Mouse (Mus musculus): Measurements from ENCODE around the gene Vtn.

DNA sequence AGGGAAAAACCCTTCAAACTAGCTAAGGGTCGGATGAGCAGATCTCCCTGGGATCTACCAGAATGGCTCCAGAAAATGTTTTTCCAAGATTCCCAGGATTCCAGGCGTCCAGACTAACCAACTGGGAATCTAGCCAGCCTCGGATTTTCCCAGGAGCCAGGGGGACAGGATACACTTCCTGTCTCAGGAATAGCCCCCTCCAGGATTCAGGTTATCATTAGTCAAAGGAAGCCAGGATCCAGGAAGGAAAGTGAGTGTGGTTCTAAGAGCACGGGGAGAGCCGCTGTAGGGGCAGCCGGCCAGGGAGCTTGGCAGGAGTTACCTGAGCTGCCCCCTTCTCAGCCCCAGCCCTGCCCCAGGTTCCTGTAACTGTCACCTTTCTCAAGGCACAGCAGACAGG lies 32.2 kb downstream of the Vtn start:
- TF ChIP-seq EP300 (IDR thresholded peaks at IDR 0.05) (peak; percentile 69; the same call in 1 of the 2 replicates), CTCF (IDR thresholded peaks at IDR 0.05) (no peak)
